Mouse (Mus musculus) lung, postnatal 0 days (tissue): ENCODE measurements around the gene Tfg.

ENCODE experiments used
- CTCF ChIP-seq: IDR thresholded peaks from 2 replicates; pipeline ENCODE4 v1.5.1; 2016; ENCODE audit warnings: antibody characterized with exemption, mild to moderate bottlenecking
- EP300 ChIP-seq: IDR thresholded peaks from 2 replicates; pipeline ENCODE4 v1.6.1; 2016; ENCODE audit warnings: antibody characterized with exemption, mild to moderate bottlenecking, control low read depth

DNA sequence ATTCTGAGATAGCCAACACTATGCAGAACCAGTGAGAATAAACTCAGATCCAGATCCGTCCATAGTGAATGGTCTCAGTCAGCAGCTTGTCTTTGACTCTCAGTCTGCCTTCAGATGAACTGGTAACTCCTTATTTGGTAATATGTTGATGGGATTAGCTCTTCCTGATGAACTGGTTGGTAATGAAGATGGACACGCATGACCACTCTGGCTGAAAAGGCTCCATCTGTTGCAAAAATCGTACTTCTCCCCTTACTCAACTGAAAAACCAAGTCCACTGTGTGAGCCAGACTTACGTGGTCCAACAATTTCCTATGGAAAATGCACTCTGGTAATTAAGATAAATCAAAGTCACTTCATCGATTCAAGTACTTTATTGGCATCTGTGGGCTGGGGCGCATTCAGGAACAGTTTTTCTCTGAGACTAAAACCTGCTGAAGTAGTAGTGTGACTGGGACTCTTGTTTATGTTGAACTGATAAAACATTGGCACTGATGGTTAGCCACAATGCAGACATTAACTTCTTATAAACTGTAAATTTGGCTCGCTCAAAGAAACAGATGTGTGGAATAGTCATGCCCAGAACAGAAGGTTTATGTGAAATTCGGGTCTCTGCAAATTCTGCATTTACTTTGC, 36.1 kb downstream of the Tfg start:
- no peak for TF ChIP-seq CTCF
- TF ChIP-seq EP300: no peak
